Mouse (Mus musculus) myocyte (in vitro differentiated cells): ENCODE results near the gene Alk.

ENCODE experiments used
- E2F4 ChIP-seq: IDR thresholded peaks from one replicate; pipeline ENCODE4 v1.6.1; 2011; ENCODE audit warnings: mild to moderate bottlenecking, control low read depth, moderate library complexity; ENCODE audit not compliant: insufficient read depth
- MAX ChIP-seq: IDR thresholded peaks from one replicate; pipeline ENCODE4 v1.6.1; 2011; ENCODE audit warnings: low read depth, mild to moderate bottlenecking, control low read depth
- MYOD1 ChIP-seq, 3 experiments: IDR thresholded peaks; one replicate each; pipeline ENCODE4 v1.6.1; 2011; ENCODE audit warnings: control low read depth in 2 of 3, low read depth in 2 of 3, mild to moderate bottlenecking in 2 of 3, moderate library complexity in 1 of 3; ENCODE audit not compliant: insufficient read length in 2 of 3, control insufficient read depth in 1 of 3
- MYOG ChIP-seq, 3 experiments: IDR thresholded peaks; one replicate each; pipeline ENCODE4 v1.6.1; 2011; ENCODE audit warnings: control low read depth in 2 of 3, low read depth in 2 of 3, mild to moderate bottlenecking in 2 of 3; ENCODE audit not compliant: insufficient read length in 2 of 3, control insufficient read depth in 1 of 3, insufficient read depth in 1 of 3
- POLR2A ChIP-seq: IDR thresholded peaks from one replicate; pipeline ENCODE4 v1.6.1; 2011; ENCODE audit warnings: low read depth, mild to moderate bottlenecking, control low read depth, moderate library complexity; ENCODE audit not compliant: insufficient read length
- TCF12 ChIP-seq: IDR thresholded peaks from one replicate; pipeline ENCODE4 v1.6.1; 2011; ENCODE audit warnings: mild to moderate bottlenecking, control low read depth; ENCODE audit not compliant: poor library complexity, insufficient read depth, severe bottlenecking
- USF1 ChIP-seq: IDR thresholded peaks from one replicate; pipeline ENCODE4 v1.6.1; 2011; ENCODE audit warnings: low read depth, mild to moderate bottlenecking, control low read depth, moderate library complexity

DNA sequence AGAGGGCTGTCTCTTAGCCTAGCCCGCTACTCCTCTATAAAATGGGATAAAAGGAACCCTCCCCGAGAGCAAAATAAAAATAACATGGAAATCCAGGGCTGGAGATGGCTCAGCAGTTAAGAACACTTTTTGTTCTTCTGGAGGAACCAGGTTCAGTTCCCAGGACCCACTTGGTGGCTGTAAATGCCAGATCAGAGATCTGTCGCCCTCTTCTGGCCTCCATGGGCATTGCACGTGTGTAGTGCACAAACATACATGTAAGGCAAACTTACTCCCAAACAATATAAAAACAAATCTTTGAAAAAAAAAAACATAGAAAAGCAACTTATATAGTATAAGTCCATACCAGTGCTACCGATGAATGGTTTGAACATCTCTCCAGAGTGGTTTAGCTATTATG is 731.5 kb downstream of the Alk start:
- TF ChIP-seq MYOD1 (IDR thresholded peaks at IDR 0.05; ENCODE audit: control insufficient read depth in 1 of 3, insufficient read length in 2 of 3, low read depth in 2 of 3) (no peak), MYOG (IDR thresholded peaks at IDR 0.05; ENCODE audit: control insufficient read depth in 1 of 3, insufficient read depth in 1 of 3, insufficient read length in 2 of 3, low read depth in 2 of 3) (no peak), E2F4 (no peak), POLR2A (no peak), TCF12 (no peak), USF1 (no peak), MAX (no peak)
